Comparison of ENCODE assay signal across 26 mouse cellular contexts in genomic region chr2:104001861-104002260, GRCm38 (mm10). TPM values are rescaled to one million over a fixed set of nuclear protein-coding genes. Genes with fewer than 3 reads are reported as not detected.
"Had no signal": no experiment of that assay in that cellular context is flagged by ENCODE, and none has a peak within 500 bp of the region (broad histone marks: within the 10 kb centered on the region; RNA-seq: fewer than 3 reads in every experiment).

No protein-coding gene starts in this region.

- ATAC-seq: intestine, embryonic 16.5 days; liver, embryonic 12.5 days had no signal

- DNase-seq: gastrocnemius, postnatal 14 days; gastrocnemius, postnatal 36 days; heart, adult 18-20 months; heart, postnatal 14 days; heart, postnatal 36 days; kidney, adult 11 months; kidney, postnatal 14 days; layer of hippocampus, adult 9-11 months; layer of hippocampus, postnatal 36 days; left cerebral cortex, postnatal 4 days had no signal

- H3K36me3 ChIP-seq: heart, embryonic 13.5 days; heart, embryonic 15.5 days; hindbrain, embryonic 13.5 days; hindbrain, embryonic 15.5 days; kidney, embryonic 15.5 days; limb, embryonic 13.5 days; limb, embryonic 15.5 days; liver, embryonic 12.5 days had no signal

- H3K9ac ChIP-seq: heart, embryonic 13.5 days; heart, embryonic 15.5 days; hindbrain, embryonic 13.5 days; hindbrain, embryonic 15.5 days; kidney, embryonic 15.5 days; limb, embryonic 13.5 days; limb, embryonic 15.5 days; liver, embryonic 12.5 days had no signal

- H3K27ac ChIP-seq: heart, embryonic 13.5 days; heart, embryonic 15.5 days; hindbrain, embryonic 13.5 days; hindbrain, embryonic 15.5 days; hindbrain, postnatal 0 days; kidney, embryonic 15.5 days; kidney, postnatal 0 days; limb, embryonic 13.5 days; limb, embryonic 15.5 days; liver, embryonic 12.5 days had no signal

- H3K4me3 ChIP-seq: heart, embryonic 13.5 days; heart, embryonic 15.5 days; hindbrain, embryonic 13.5 days; hindbrain, embryonic 15.5 days; kidney, embryonic 15.5 days; limb, embryonic 13.5 days; limb, embryonic 15.5 days; liver, embryonic 12.5 days had no signal

- H3K4me1 ChIP-seq: heart, embryonic 13.5 days; heart, embryonic 15.5 days; hindbrain, embryonic 13.5 days; hindbrain, embryonic 15.5 days; kidney, embryonic 15.5 days; limb, embryonic 13.5 days; limb, embryonic 15.5 days; liver, embryonic 12.5 days had no signal

- H3K9me3 ChIP-seq: heart, embryonic 13.5 days; heart, embryonic 15.5 days; hindbrain, embryonic 13.5 days; hindbrain, embryonic 15.5 days; kidney, embryonic 15.5 days; limb, embryonic 15.5 days; liver, embryonic 12.5 days had no signal

- H3K4me2 ChIP-seq: heart, embryonic 11.5 days; heart, embryonic 13.5 days; heart, embryonic 15.5 days; hindbrain, embryonic 13.5 days; hindbrain, embryonic 15.5 days; kidney, embryonic 15.5 days; limb, embryonic 13.5 days; limb, embryonic 15.5 days; liver, embryonic 12.5 days had no signal

RNA-seq across cellular contexts. Expression of gene 4931422A03Rik, which starts 26.3 kb away (rescaled TPM):
- polyA plus RNA-seq: frontal cortex, adult 2 months; kidney, adult 2 months; large intestine, adult 2 months; liver, adult 2 months had no signal
